Mouse (Mus musculus) spleen, adult 2 months (tissue): ENCODE data around the gene Asxl1. TPM values are rescaled to one million over a fixed set of nuclear protein-coding genes. Genes with fewer than 3 reads are reported as not detected.

Source experiments
- DNase-seq, 2 experiments: peaks; one replicate each; pipeline versions ENCODE4 v3.0.0 to v3.0.0-alpha.2; 2012 to 2021; ENCODE audit warnings: low spot score in 2 of 2, low read depth in 1 of 2
- H3K27ac ChIP-seq: fragments of 200-500 bp; 2 replicates; pipeline ENCODE4 v1.5.1; 2012; ENCODE audit warnings: low read length, inconsistent platforms; ENCODE audit not compliant: insufficient read depth
- H3K27me3 ChIP-seq: fragments of 200-500 bp; 2 replicates; pipeline ENCODE4 v1.6.1; 2012; ENCODE audit warnings: mild to moderate bottlenecking, moderate library complexity, low read length, inconsistent platforms; ENCODE audit not compliant: control insufficient read depth, insufficient read depth
- H3K36me3 ChIP-seq: fragments of 200-500 bp; 2 replicates; pipeline ENCODE4 v1.6.1; 2012; ENCODE audit warnings: mild to moderate bottlenecking, low read length, inconsistent platforms; ENCODE audit not compliant: control insufficient read depth, insufficient read depth
- H3K4me1 ChIP-seq: fragments of 200-500 bp; 2 replicates; pipeline ENCODE4 v1.6.1; 2011; ENCODE audit warnings: inconsistent platforms; ENCODE audit not compliant: control insufficient read depth, insufficient read depth, insufficient read length
- H3K4me3 ChIP-seq: fragments of 200-500 bp; 2 replicates; pipeline ENCODE4 v1.5.1; 2011; ENCODE audit warnings: mild to moderate bottlenecking, inconsistent platforms; ENCODE audit not compliant: insufficient read depth, insufficient read length; ENCODE audit errors: extremely low read depth
- CTCF ChIP-seq: fragments of 200-500 bp; IDR thresholded peaks from 2 replicates; pipeline ENCODE4 v1.5.1; 2011; ENCODE audit warnings: mild to moderate bottlenecking, inconsistent platforms; ENCODE audit not compliant: insufficient read depth, insufficient read length, insufficient replicate concordance; ENCODE audit errors: extremely low read depth
- POLR2A ChIP-seq: fragments of 200-500 bp; IDR thresholded peaks from 2 replicates; pipeline ENCODE4 v1.6.1; 2011; ENCODE audit warnings: low read depth, low read length, inconsistent platforms
- WGBS: fragments of 180-500 bp; shearing (Covaris S2); methylation state at CpG from one replicate; pipeline ENCODE4 v1.1.7; 2018; 5-methylcytosine and 5-hydroxymethylcytosine counted together
- polyA plus RNA-seq: library from polyadenylated mRNA; depleted of rRNA; stranded (reverse); fragments of >200 nt; gene quantifications from 2 replicates; pipeline ENCODE4 v1.2.3, GENCODE M21; 2012

Asxl1 gene
- polyA plus RNA-seq, 1 experiment = 9.9 TPM

DNA sequence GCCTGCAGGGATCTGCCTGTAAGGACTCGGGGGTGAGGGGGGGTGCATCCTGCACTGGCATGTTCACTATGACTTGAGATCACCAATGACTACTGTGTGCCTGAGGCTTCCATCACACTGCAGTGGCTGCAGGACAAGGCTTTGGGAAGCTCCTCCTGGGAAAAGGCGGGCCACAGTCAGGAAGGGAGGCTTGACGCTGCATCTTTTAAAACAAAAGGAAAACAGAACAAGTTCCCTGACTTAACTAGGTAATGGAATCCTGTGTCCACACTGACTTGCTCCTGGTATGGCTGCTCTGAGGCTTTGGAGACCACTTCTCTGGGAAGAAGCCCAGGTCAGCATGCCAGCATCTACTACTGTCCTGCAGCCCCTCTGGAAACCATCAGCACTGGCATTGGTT, 63.3 kb downstream of the Asxl1 start:
- H3K27ac ChIP-seq = no peak overlapping the region
- DNase-seq = no peak
- no peaks in the 10 kb centered on the region for H3K36me3 ChIP-seq
- H3K4me1 ChIP-seq = no peaks in the 10 kb centered on the region
- WGBS = 92% methylated on average over 3 of the region's 3 CpGs
- H3K27me3 ChIP-seq = no peaks in the 10 kb centered on the region
- no peak overlapping the region for H3K4me3 ChIP-seq
- no peak for TF ChIP-seq CTCF
- TF ChIP-seq POLR2A = no peak

DNA sequence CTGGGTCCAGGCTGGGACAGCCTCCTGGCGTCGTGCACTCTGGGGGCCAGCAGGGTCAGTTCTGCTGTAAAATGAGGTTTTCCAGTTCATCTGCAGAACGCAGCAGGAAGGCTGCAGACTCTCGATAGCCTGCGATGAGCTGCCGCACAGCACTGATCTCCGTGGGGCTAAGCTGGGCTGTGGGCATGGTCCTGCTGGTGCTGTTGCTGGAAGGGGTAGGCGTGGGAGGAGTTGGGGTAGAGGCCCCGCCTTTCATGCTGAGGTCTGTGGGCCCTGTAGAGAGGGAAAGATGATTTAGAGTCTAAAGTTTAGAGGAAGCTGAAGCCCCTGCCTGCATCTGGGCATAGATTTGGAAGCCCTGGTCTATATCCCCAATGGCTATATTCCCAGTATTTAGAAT, 65.9 kb downstream of the Asxl1 start:
- H3K27ac ChIP-seq = no peak overlapping the region
- WGBS = 36% methylated on average over 9 of the region's 9 CpGs
- no peak overlapping the region for H3K4me3 ChIP-seq
- DNase-seq = no peak
- H3K36me3 ChIP-seq = no peaks in the 10 kb centered on the region
- H3K4me1 ChIP-seq = no peaks in the 10 kb centered on the region
- TF ChIP-seq CTCF (no peak), POLR2A (no peak)
- no peaks in the 10 kb centered on the region for H3K27me3 ChIP-seq

DNA sequence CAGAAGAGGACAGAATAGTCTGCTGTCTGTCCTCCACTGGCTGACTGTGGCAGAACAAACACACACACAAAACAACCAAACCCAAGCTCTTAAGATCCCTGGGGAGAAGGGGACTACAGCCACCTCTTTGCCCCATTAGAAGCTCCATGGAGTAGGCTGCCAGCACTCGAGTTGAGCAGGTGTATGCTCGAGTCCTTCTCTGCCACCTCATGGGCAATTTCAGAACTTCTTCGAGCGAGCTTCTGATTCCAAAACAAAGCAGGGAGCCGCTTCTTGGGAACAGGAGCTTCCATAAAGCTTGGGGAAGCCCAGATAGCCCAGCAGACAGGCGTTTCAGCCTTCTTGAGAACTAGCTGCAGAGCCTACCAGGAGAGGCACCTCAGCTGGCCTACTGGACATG, 66.9 kb downstream of the Asxl1 start:
- Histone ChIP-seq H3K4me1 (no peaks in the 10 kb centered on the region), H3K27ac (no peak overlapping the region), H3K4me3 (no peak overlapping the region), H3K36me3 (no peaks in the 10 kb centered on the region), H3K27me3 (no peaks in the 10 kb centered on the region)
- 77% methylated on average over 6 of the region's 6 CpGs for WGBS
- no peak for TF ChIP-seq CTCF
- TF ChIP-seq POLR2A = no peak
- DNase-seq = no peak

DNA sequence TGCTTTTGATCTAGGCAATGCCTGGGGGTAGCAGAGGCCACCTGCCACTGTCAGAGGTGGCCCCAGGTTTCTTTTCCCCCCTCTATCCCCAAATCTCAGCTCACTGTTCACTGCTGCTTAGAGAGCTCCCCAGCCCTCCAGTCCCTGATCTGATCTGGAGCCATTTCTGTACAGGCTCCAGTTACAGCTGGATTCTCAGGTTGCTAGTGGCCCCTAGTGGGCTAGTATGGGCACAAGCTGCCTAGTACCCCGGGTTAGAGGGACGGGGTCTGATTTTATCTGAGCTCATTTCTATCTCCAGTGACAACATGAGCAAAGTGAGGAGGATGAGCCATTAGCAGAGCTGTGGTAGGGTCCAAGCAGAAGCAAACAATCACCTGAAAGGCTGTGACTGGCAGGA, 69.0 kb downstream of the Asxl1 start:
- H3K4me1 ChIP-seq = no peaks in the 10 kb centered on the region
- H3K27ac ChIP-seq = no peak overlapping the region
- no peak overlapping the region for H3K4me3 ChIP-seq
- WGBS = 22% methylated on average over 2 of the region's 2 CpGs
- DNase-seq = peak in 1 of 2 experiments; percentile 40
- H3K27me3 ChIP-seq = no peaks in the 10 kb centered on the region
- H3K36me3 ChIP-seq = no peaks in the 10 kb centered on the region
- no peak for TF ChIP-seq POLR2A
- peak; percentile 61; the same call in 1 of the 2 replicates for TF ChIP-seq CTCF

DNA sequence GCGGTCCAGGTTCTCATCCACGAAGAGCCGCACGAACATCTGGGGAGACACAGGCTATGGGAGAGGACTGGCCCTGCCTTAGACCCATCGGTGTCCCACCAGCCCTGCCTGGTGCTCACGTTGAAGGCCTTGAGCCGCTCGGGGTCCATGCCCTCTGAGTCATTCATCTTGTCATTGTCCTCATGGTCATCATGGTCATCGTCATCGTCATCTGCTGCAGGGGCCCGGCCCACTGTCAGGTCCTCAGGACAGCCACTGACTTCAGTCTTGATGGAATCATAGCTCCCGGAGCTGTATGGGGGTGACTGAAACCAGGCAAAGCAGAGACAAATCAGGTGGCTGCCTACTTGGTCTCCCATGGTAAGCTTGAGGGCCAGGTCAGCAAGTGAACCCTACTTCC, 72.2 kb downstream of the Asxl1 start:
- Histone ChIP-seq H3K4me3 (no peak overlapping the region), H3K4me1 (no peaks in the 10 kb centered on the region), H3K27ac (no peak overlapping the region), H3K27me3 (no peaks in the 10 kb centered on the region), H3K36me3 (no peaks in the 10 kb centered on the region)
- no peak for DNase-seq
- TF ChIP-seq POLR2A (no peak), CTCF (no peak)
- 96% methylated on average over 12 of the region's 12 CpGs for WGBS

DNA sequence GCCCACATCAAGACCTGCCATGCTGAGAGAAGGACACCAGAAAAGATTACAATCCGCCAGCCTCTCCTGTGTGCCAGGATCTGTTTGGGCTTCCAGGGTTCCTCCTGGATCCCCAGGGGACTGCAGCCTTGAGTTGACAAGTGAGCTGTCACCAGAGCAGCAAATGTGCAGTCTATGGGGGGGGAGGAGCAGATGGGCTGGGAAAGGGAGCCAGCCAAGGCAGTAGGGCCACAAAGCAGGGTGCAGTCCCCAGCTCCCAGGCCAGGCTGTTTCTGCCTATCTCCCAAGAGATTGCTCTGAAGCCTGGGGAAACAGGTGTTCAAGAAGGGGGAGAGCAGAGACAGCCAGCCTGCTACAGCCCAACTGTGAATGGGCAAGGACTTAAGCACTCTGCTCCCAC, 72.8 kb downstream of the Asxl1 start:
- H3K27me3 ChIP-seq = no peaks in the 10 kb centered on the region
- no peak for DNase-seq
- no peak overlapping the region for H3K27ac ChIP-seq
- H3K4me3 ChIP-seq = no peak overlapping the region
- H3K36me3 ChIP-seq = no peaks in the 10 kb centered on the region
- TF ChIP-seq POLR2A = no peak
- TF ChIP-seq CTCF = no peak
- no peaks in the 10 kb centered on the region for H3K4me1 ChIP-seq
- WGBS = 62% methylated on average over 1 of the region's 1 CpGs

DNA sequence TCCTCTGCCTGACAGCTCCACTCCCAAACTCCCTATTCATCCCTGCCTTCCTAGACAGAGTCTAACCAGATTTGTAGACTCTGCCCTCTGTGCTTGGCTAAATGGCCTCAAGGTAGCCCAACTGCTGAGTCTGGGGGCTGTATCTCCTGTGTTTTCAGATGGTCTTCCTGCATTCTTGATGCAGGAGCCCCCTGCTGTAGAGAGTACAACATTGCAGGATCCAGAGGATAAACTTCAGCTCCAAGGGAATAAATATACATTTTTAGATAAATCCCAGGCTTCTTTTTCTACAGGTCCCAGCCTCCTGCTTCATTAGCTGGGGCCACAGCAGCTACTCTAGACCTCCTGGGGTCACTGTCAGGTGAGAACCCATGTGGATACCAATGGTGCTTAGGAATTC, 75.6 kb downstream of the Asxl1 start:
- H3K27ac ChIP-seq = no peak overlapping the region
- H3K4me1 ChIP-seq = no peaks in the 10 kb centered on the region
- no peaks in the 10 kb centered on the region for H3K36me3 ChIP-seq
- TF ChIP-seq CTCF (no peak), POLR2A (no peak)
- DNase-seq = no peak
- no peak overlapping the region for H3K4me3 ChIP-seq
- no peaks in the 10 kb centered on the region for H3K27me3 ChIP-seq

DNA sequence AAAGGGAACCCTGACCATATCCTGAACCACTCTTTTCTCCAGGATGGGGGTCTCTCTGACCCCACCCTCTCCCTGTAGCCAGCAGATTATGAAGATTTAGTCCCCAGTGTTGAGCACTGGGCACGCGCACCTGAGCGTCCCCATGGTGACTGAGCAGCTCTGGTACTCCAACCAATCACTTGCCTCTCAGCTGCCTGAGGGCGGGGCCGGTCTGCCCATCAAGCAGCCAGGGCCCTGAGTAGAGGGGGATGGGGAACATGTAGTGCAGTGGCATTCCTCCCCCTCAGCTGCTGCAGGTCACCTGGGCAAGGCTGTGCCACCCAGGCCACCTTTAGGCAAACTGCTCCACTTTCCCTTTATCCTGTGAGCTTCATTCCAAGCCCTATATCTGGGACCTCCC, 76.4 kb downstream of the Asxl1 start:
- H3K27ac ChIP-seq = no peak overlapping the region
- no peaks in the 10 kb centered on the region for H3K4me1 ChIP-seq
- H3K4me3 ChIP-seq = no peak overlapping the region
- no peak for DNase-seq
- 95% methylated on average over 5 of the region's 5 CpGs for WGBS
- TF ChIP-seq POLR2A = no peak
- no peaks in the 10 kb centered on the region for H3K36me3 ChIP-seq
- no peaks in the 10 kb centered on the region for H3K27me3 ChIP-seq
